Mouse (Mus musculus): ENCODE data around the gene Eif6.

DNA sequence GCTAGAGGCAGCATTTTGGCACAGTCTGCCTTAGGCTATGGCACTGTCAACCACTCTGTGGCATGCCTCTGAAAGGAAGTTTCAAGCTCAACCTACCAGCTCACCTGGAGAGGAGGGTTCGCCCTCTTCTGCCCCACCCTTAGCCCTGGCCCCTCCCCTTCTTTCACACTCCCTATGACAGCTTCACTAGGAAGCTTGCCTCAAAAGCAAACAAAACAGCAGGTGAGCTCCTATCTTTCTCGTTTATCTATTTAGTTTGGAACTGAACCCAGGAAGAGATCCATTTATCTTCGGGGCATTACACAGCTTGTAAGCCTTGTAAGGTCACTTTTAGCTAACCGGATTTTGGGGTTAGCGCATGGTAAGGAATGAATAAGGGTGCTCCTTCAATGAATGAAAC is 43.0 kb upstream of the Eif6 start:
- TF ChIP-seq CTCF (IDR thresholded peaks at IDR 0.05; ENCODE audit: insufficient read depth, low read length) (no peak), POLR2A (IDR thresholded peaks at IDR 0.05; ENCODE audit: borderline replicate concordance, extremely low read depth, low read depth, low read length) (no peak)

Data from lung, adult 2 months (tissue).